Mouse (Mus musculus): ENCODE results near the gene Tbc1d20. TPM values are rescaled to one million over a fixed set of nuclear protein-coding genes. Genes with fewer than 3 reads are reported as not detected.
A peak's percentile ranks its signal among the peaks of the same experiment; 100 is the strongest.

Gene Tbc1d20
- polyA plus RNA-seq, 1 experiment: 27.9 TPM

DNA sequence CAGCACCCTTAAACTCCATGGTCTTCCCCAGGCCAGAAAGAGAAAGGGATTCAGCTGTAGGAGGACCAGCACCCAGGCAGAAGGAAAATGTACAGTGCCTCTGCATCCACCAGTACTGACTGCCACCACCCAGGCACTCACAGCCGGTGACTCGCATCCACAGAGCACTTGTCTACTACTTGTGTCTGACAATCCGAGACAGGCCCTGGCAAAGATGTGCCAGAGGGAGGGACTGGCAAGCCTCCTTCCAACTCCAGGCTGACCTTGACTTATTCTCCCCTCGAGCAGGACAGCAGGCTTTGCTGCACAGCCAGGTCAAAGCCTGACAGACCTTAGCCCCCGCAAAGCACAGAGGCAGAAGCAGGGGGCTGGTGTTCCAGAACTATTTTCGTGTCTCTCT is 23.4 kb downstream of the Tbc1d20 start:
- no peak overlapping the region for H3K27ac ChIP-seq (ENCODE audit: control insufficient read depth, insufficient read depth, low read depth, low read length, poor library complexity)
- no peak overlapping the region for H3K4me3 ChIP-seq (replicated peaks; ENCODE audit: control insufficient read depth, low read depth, low read length)
- no peak for TF ChIP-seq CTCF (IDR thresholded peaks at IDR 0.05; ENCODE audit: control insufficient read depth, insufficient read depth, low read length)
- no peak for TF ChIP-seq POLR2A (IDR thresholded peaks at IDR 0.05; ENCODE audit: borderline replicate concordance, control insufficient read depth, low read depth, low read length)
- H3K4me1 ChIP-seq (ENCODE audit: control insufficient read depth, insufficient read depth, low read length): no peaks in the 10 kb centered on the region
- WGBS: 83% methylated on average over 6 of the region's 6 CpGs

DNA sequence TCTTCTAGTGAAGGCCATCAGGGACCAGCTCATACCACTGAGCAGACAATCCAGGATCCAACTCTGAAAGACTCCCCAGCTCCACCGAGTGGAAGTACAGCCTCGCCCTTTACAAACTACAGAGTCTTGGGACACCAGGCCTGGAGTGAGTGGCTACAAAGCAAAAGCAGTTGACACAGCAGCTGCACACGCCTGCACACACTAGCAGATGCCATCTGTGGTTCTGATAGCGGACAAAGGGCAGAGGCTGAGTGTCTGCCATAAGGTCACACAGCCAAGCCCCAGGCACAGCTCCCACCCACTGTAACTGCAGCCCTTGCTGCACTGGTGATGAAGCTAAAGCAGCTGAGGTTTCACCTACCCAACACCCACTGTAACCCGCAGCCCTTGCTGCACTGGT is 27.9 kb downstream of the Tbc1d20 start:
- Histone ChIP-seq H3K4me3 (replicated peaks; ENCODE audit: control insufficient read depth, low read depth, low read length) (no peak overlapping the region), H3K27ac (ENCODE audit: control insufficient read depth, insufficient read depth, low read depth, low read length, poor library complexity) (no peak overlapping the region), H3K4me1 (ENCODE audit: control insufficient read depth, insufficient read depth, low read length) (no peaks in the 10 kb centered on the region)
- TF ChIP-seq CTCF (IDR thresholded peaks at IDR 0.05; ENCODE audit: control insufficient read depth, insufficient read depth, low read length): no peak
- TF ChIP-seq POLR2A (IDR thresholded peaks at IDR 0.05; ENCODE audit: borderline replicate concordance, control insufficient read depth, low read depth, low read length): no peak
- WGBS: 82% methylated on average over 5 of the region's 5 CpGs

DNA sequence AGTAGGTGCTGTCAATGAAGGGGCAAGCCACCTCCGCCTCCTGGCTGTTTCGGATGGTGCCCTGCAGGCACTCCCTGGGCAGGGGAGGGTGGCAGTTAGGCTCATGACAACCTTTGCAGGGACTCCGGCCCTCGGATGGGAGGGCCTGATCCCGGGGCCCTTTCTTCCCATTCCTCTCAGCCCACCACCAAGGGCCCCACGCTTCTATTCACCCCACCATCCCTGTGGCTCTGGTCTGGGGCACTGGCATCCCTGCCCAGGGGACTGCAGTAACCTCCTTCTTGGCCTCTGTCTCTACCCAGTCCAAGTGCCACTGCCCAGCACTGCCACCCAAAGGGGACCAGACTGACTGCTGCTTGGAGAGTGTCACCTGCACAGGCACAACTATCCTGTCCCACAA is 28.6 kb downstream of the Tbc1d20 start:
- TF ChIP-seq CTCF (IDR thresholded peaks at IDR 0.05; ENCODE audit: control insufficient read depth, insufficient read depth, low read length): no peak
- TF ChIP-seq POLR2A (IDR thresholded peaks at IDR 0.05; ENCODE audit: borderline replicate concordance, control insufficient read depth, low read depth, low read length): no peak
- Histone ChIP-seq H3K4me1 (ENCODE audit: control insufficient read depth, insufficient read depth, low read length) (no peaks in the 10 kb centered on the region), H3K4me3 (replicated peaks; ENCODE audit: control insufficient read depth, low read depth, low read length) (no peak overlapping the region), H3K27ac (ENCODE audit: control insufficient read depth, insufficient read depth, low read depth, low read length, poor library complexity) (no peak overlapping the region)
- WGBS: 88% methylated on average over 6 of the region's 6 CpGs

DNA sequence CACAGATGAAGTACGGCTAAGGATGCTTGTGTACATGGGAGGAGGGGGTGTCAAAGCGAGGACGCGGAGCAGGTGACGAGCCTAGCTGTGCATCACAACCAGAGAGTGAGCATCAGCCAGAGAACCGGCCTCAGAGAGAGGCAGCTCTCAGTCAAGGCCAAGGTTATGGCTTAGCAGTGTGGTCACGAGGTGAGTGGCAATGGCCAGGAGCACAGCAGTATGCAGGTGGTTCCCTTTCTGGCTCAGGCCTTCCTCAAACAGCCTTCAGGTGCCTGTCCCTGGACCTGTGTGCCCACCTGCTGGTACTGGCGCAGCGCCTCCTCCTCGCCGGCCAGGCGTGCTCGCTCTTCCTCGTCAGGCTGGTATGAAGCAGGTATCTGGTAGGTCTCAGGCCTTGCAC is 30.3 kb downstream of the Tbc1d20 start:
- TF ChIP-seq POLR2A (IDR thresholded peaks at IDR 0.05; ENCODE audit: borderline replicate concordance, control insufficient read depth, low read depth, low read length) (no peak), CTCF (IDR thresholded peaks at IDR 0.05; ENCODE audit: control insufficient read depth, insufficient read depth, low read length) (no peak)
- Histone ChIP-seq H3K4me1 (ENCODE audit: control insufficient read depth, insufficient read depth, low read length) (no peaks in the 10 kb centered on the region), H3K27ac (ENCODE audit: control insufficient read depth, insufficient read depth, low read depth, low read length, poor library complexity) (no peak overlapping the region), H3K4me3 (replicated peaks; ENCODE audit: control insufficient read depth, low read depth, low read length) (no peak overlapping the region)
- WGBS: 93% methylated on average over 14 of the region's 14 CpGs

GRCm38 (mm10) chr2:152324842-152325241 is 31.2 kb downstream of the Tbc1d20 start:
- H3K4me3 ChIP-seq (replicated peaks; ENCODE audit: control insufficient read depth, low read depth, low read length): no peak overlapping the region
- WGBS: 85% methylated on average over 3 of the region's 3 CpGs
- no peaks in the 10 kb centered on the region for H3K4me1 ChIP-seq (ENCODE audit: control insufficient read depth, insufficient read depth, low read length)
- no peak for TF ChIP-seq CTCF (IDR thresholded peaks at IDR 0.05; ENCODE audit: control insufficient read depth, insufficient read depth, low read length)
- no peak for TF ChIP-seq POLR2A (IDR thresholded peaks at IDR 0.05; ENCODE audit: borderline replicate concordance, control insufficient read depth, low read depth, low read length)
- H3K27ac ChIP-seq (ENCODE audit: control insufficient read depth, insufficient read depth, low read depth, low read length, poor library complexity): no peak overlapping the region

- TF ChIP-seq POLR2A (IDR thresholded peaks at IDR 0.05; ENCODE audit: borderline replicate concordance, control insufficient read depth, low read depth, low read length): no peak
- TF ChIP-seq CTCF (IDR thresholded peaks at IDR 0.05; ENCODE audit: control insufficient read depth, insufficient read depth, low read length): no peak
- Histone ChIP-seq H3K4me3 (replicated peaks; ENCODE audit: control insufficient read depth, low read depth, low read length) (no peak overlapping the region), H3K27ac (ENCODE audit: control insufficient read depth, insufficient read depth, low read depth, low read length, poor library complexity) (no peak overlapping the region), H3K4me1 (ENCODE audit: control insufficient read depth, insufficient read depth, low read length) (peaks cover 2% of the 10 kb centered on the region)
- 92% methylated on average over 13 of the region's 13 CpGs for WGBS
Measured at GRCm38 (mm10) chr2:152326157-152326556, 32.5 kb downstream of the Tbc1d20 start.

- 90% methylated on average over 8 of the region's 8 CpGs for WGBS
- peaks cover 2% of the 10 kb centered on the region for H3K4me1 ChIP-seq (ENCODE audit: control insufficient read depth, insufficient read depth, low read length)
- TF ChIP-seq CTCF (IDR thresholded peaks at IDR 0.05; ENCODE audit: control insufficient read depth, insufficient read depth, low read length) (no peak), POLR2A (IDR thresholded peaks at IDR 0.05; ENCODE audit: borderline replicate concordance, control insufficient read depth, low read depth, low read length) (no peak)
- H3K4me3 ChIP-seq (replicated peaks; ENCODE audit: control insufficient read depth, low read depth, low read length): no peak overlapping the region
- no peak overlapping the region for H3K27ac ChIP-seq (ENCODE audit: control insufficient read depth, insufficient read depth, low read depth, low read length, poor library complexity)
Measured at GRCm38 (mm10) chr2:152326654-152327053, 33.0 kb downstream of the Tbc1d20 start.

DNA sequence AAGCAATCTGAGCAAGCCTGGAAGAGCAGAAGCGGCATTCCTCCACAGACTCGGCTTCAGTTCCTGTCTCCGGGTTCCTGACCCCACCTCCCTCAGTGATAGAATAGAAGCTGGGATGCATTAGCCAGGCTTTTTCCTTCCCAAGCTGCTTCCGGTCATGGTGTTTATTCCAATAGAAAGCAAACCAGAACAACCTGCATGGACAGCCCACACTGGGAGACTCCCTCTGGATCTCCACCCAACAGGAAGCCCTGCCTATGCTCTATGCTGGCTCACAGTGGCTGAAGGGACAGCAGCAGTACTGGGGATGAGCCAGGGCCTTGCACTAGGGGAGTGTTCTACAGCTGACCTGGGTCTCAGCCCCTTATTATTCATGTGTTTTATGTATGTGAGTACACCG is 34.4 kb downstream of the Tbc1d20 start:
- WGBS: 78% methylated on average over 5 of the region's 5 CpGs
- H3K4me1 ChIP-seq (ENCODE audit: control insufficient read depth, insufficient read depth, low read length): peaks cover 2% of the 10 kb centered on the region
- no peak for TF ChIP-seq POLR2A (IDR thresholded peaks at IDR 0.05; ENCODE audit: borderline replicate concordance, control insufficient read depth, low read depth, low read length)
- no peak for TF ChIP-seq CTCF (IDR thresholded peaks at IDR 0.05; ENCODE audit: control insufficient read depth, insufficient read depth, low read length)
- no peak overlapping the region for H3K4me3 ChIP-seq (replicated peaks; ENCODE audit: control insufficient read depth, low read depth, low read length)
- H3K27ac ChIP-seq (ENCODE audit: control insufficient read depth, insufficient read depth, low read depth, low read length, poor library complexity): no peak overlapping the region

- WGBS: 32% methylated on average over 7 of the region's 7 CpGs
- TF ChIP-seq CTCF (IDR thresholded peaks at IDR 0.05; ENCODE audit: control insufficient read depth, insufficient read depth, low read length) (no peak), POLR2A (IDR thresholded peaks at IDR 0.05; ENCODE audit: borderline replicate concordance, control insufficient read depth, low read depth, low read length) (no peak)
- H3K4me3 ChIP-seq (replicated peaks; ENCODE audit: control insufficient read depth, low read depth, low read length): peak overlapping the region; percentile 51
- peaks cover 2% of the 10 kb centered on the region for H3K4me1 ChIP-seq (ENCODE audit: control insufficient read depth, insufficient read depth, low read length)
- no peak overlapping the region for H3K27ac ChIP-seq (ENCODE audit: control insufficient read depth, insufficient read depth, low read depth, low read length, poor library complexity)
Measured at GRCm38 (mm10) chr2:152330858-152331423, 37.3 kb downstream of the Tbc1d20 start.

All from bone marrow, adult 2 months (tissue).